Mouse (Mus musculus) C2C12 (cell line): Measurements from ENCODE around the gene Gm10964. TPM values are rescaled to one million over a fixed set of nuclear protein-coding genes. Genes with fewer than 3 reads are reported as not detected.

ENCODE experiments used
- H3K27me3 ChIP-seq: one replicate; pipeline ENCODE4 v1.6.1; 2011; ENCODE audit not compliant: control insufficient read depth, insufficient read depth, insufficient read length
- H3K36me3 ChIP-seq: one replicate; pipeline ENCODE4 v1.6.1; 2011; ENCODE audit not compliant: control insufficient read depth, insufficient read depth
- H3K4me3 ChIP-seq: one replicate; pipeline ENCODE4 v1.5.1; 2011; ENCODE audit warnings: mild to moderate bottlenecking, control low read depth; ENCODE audit not compliant: poor library complexity, insufficient read depth, severe bottlenecking
- H3K79me2 ChIP-seq: one replicate; pipeline ENCODE4 v1.6.1; 2011; ENCODE audit not compliant: control insufficient read depth, insufficient read depth
- H3K79me3 ChIP-seq: one replicate; pipeline ENCODE4 v1.6.1; 2011; ENCODE audit warnings: low read depth, control low read depth
- H3ac ChIP-seq: one replicate; pipeline ENCODE3; 2011; ENCODE audit warnings: low read depth; ENCODE audit not compliant: control insufficient read depth, insufficient read length
- CEBPB ChIP-seq: IDR thresholded peaks from one replicate; pipeline ENCODE4 v1.6.1; 2011; ENCODE audit warnings: low read depth, mild to moderate bottlenecking, control low read depth, moderate library complexity
- CTCF ChIP-seq: IDR thresholded peaks from one replicate; pipeline ENCODE4 v1.5.1; 2011; ENCODE audit not compliant: control insufficient read depth, insufficient read depth, insufficient read length
- FOSL1 ChIP-seq: IDR thresholded peaks from one replicate; pipeline ENCODE4 v1.8.0; 2011; ENCODE audit warnings: mild to moderate bottlenecking, low read length; ENCODE audit not compliant: poor library complexity, insufficient read depth, severe bottlenecking
- MAX ChIP-seq: IDR thresholded peaks from one replicate; pipeline ENCODE4 v1.6.1; 2011; ENCODE audit warnings: mild to moderate bottlenecking, control low read depth
- MYOD1 ChIP-seq: IDR thresholded peaks from one replicate; pipeline ENCODE4 v1.6.1; 2011; ENCODE audit warnings: low read depth; ENCODE audit not compliant: control insufficient read depth, insufficient read length
- MYOG ChIP-seq: IDR thresholded peaks from one replicate; pipeline ENCODE4 v1.6.1; 2011; ENCODE audit not compliant: control insufficient read depth, insufficient read length; ENCODE audit errors: extremely low read depth
- USF1 ChIP-seq: IDR thresholded peaks from one replicate; pipeline ENCODE4 v1.6.1; 2011; ENCODE audit warnings: low read depth, mild to moderate bottlenecking, control low read depth, moderate library complexity
- polyA plus RNA-seq: library from polyadenylated mRNA; unstranded; fragments of >200 nt; fragmentation: generic; extraction: Trizol; gene quantifications from one replicate; pipeline ENCODE4 v1.2.1, GENCODE M21; 2012; ENCODE audit warnings: missing spikeins

Gm10964 gene
- polyA plus RNA-seq, 1 experiment, result not detected

DNA sequence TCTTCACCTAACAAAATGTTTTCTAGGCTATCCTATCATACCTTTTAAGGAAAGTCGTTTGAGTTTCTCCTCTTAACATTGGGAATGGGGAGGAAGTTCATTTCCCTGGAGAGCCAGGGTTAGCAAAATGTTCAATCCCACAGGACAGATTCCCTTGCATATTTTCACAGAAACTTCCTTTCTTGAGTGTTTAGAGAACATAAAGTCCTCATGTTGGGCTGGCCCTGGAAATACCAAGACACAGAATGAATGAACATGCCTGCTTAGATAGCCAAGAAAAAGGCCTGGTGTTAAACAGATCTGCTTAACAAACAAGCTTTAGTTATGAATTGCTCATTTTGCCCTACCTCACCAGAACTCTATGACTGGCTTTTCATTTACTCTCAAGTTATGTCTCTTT lies 53.4 kb downstream of the Gm10964 start:
- H3K4me3 ChIP-seq, result no peak overlapping the region
- no peak for TF ChIP-seq MYOG
- TF ChIP-seq MYOD1, result no peak
- no peak for TF ChIP-seq FOSL1
- TF ChIP-seq MAX, result no peak
- no peak for TF ChIP-seq CTCF
- no peak for TF ChIP-seq CEBPB
- no peak for TF ChIP-seq USF1
- H3K36me3 ChIP-seq, result no peaks in the 10 kb centered on the region
- H3K27me3 ChIP-seq, result no peaks in the 10 kb centered on the region
- H3K79me2 ChIP-seq, result peaks cover 34% of the 10 kb centered on the region
- H3K79me3 ChIP-seq, result peaks cover 28% of the 10 kb centered on the region
- no peak overlapping the region for H3ac ChIP-seq

Other genes starting within 250 kb of the Gm10964 start
- not detected for gene Syt6, start 164.1 kb upstream of the Gm10964 start, polyA plus RNA-seq
- 0.04 TPM for gene Atg4a-ps, start 93.3 kb upstream of the Gm10964 start, polyA plus RNA-seq
- gene Olfml3, start 1.4 kb upstream of the Gm10964 start, polyA plus RNA-seq, result 7.5 TPM
- gene Hipk1, start 52.2 kb downstream of the Gm10964 start, polyA plus RNA-seq, result 15.6 TPM
- 7.6 TPM for gene Dclre1b, start 70.1 kb downstream of the Gm10964 start, polyA plus RNA-seq
- 8.8 TPM for gene Ap4b1, start 70.2 kb downstream of the Gm10964 start, polyA plus RNA-seq
- gene Gm43064, start 70.2 kb downstream of the Gm10964 start, polyA plus RNA-seq, result not detected
- 0.37 TPM for gene Bcl2l15, start 93.2 kb downstream of the Gm10964 start, polyA plus RNA-seq
- 1.8 TPM for gene Ptpn22, start 120.4 kb downstream of the Gm10964 start, polyA plus RNA-seq
- 2.6 TPM for gene Rsbn1, start 174.8 kb downstream of the Gm10964 start, polyA plus RNA-seq
- 10.0 TPM for gene Phtf1, start 228.7 kb downstream of the Gm10964 start, polyA plus RNA-seq